Mouse (Mus musculus) granulocyte monocyte progenitor cell, adult 5-6 weeks (primary cell): ENCODE results near the gene Ccdc136. TPM values are rescaled to one million over a fixed set of nuclear protein-coding genes. Genes with fewer than 3 reads are reported as not detected.

Experiments
- ATAC-seq: replicated peaks from 2 replicates; pipeline ENCODE4 v1.8.0; 2016; ENCODE audit warnings: mild to moderate bottlenecking, moderate TSS enrichment, inconsistent platforms; ENCODE audit not compliant: poor library complexity, severe bottlenecking
- total RNA-seq, 2 experiments: library from RNA; stranded (forward) in 1 of 2; stranded (reverse) in 1 of 2; fragments of 200-712, 200-1000 nt in 1 of 2; fragments of >200 nt in 1 of 2; fragmentation: Nextera tagmentation in 1 of 2; gene quantifications; 2 replicates each; pipeline ENCODE4 v1.2.3; 2014 to 2017

Ccdc136 gene
- total RNA-seq, 2 experiments from 2014 or later = not detected

DNA sequence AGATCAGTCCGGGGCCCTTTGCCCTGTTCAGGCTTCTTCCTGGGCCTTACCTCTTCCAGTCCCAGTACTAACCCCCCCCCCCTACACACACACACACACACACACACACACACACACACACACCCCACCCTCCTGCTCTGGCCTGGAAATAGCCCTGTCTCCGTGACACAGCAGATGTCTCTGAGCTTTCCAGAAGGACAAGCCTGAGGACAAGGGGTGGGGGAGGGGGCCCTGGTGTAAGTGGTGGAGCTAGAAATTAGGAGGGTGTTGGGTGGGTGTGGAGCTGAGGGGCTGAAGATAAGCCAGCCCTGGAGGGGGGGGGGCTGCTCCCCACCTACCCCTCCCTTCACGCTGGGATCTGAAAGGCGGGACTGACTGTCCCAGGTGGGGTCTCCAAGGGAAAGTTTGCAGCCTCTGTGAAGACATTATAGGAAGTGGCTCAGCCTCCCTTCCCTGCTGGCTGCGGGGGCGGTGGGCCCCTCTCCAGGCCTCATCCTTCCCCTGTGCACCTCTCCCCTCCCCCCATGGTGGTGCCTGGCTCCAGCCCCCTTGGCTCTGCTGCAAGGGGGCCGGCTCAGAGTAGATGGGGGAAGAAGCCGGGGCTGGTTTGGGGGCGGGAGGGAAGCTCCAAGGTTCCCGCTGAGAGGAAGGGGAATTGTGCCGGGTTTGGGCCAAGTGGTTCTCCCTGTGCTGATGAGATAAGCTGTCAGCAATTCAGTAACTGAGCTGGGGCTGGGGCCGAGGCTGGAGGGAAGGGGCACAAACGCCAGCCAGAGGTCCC is 39.0 kb downstream of the Ccdc136 start:
- no peak for ATAC-seq

DNA sequence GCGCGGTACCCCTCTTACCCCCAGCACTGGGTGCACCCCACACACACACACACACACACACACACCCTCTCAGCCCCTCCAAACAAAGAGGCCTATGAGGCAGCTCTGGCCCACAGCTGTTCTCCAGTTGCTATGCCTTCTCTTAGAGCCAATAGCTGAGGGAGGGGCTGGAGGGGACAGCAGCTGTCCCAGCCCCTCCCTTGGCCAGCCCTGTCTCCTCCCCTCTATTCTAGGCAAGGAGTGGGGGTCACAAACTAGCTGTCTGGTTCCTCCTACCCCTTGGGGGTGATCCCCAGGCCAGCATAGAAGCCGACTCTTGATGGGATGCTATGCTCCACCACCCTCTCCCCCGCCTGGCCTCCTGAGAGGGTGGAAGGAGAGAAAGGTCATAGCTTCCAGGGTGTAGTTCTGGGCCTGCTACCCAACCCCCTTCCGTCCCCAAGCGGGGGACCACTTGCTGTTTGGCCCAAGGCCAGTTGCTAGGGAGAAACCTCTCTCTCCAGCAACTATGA is 39.9 kb downstream of the Ccdc136 start:
- ATAC-seq = no peak

DNA sequence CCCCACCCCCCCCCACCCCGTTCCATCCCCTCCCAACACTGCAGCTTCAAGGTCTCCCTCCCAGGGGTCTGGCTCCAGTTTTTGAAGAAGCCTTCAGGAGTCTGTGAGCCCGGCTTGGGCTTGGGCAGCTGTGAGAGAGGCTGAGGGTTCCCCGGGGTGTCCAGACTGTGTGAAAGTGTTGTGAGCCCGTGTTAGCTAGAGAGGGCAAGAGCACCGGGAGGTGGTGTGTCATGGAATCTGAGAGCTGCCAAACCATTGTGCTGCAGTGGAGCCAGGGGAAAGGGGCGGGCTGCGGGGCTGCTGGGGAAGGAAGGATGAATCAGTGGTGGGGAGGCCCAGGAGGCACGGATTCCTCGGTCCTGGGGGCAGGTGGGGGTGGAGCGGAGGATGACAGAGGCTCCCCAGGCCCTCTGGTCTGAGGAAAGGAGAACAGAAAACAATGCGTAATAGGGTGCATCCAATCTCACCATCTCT is 40.4 kb downstream of the Ccdc136 start:
- ATAC-seq = peak; percentile 43

DNA sequence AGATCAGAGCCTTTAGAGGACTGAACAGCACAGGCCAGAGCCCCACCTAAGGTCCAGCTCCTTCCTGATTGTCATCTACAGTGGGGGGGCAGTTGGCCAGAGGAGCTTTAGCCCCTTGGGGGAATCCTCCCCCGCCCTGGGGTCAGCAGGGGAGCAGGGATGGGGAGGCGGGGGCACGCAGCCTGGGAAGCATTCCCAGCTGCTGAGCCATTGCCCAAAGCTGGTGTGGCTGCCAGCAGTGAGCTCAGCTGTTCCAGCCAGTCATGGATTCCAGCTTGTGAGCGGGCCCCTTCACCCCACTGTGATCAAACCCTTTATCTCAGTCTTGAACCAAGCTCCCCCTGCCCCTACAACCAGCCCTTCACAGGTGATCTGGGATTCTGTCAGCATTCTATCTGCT is 43.1 kb downstream of the Ccdc136 start:
- no peak for ATAC-seq

DNA sequence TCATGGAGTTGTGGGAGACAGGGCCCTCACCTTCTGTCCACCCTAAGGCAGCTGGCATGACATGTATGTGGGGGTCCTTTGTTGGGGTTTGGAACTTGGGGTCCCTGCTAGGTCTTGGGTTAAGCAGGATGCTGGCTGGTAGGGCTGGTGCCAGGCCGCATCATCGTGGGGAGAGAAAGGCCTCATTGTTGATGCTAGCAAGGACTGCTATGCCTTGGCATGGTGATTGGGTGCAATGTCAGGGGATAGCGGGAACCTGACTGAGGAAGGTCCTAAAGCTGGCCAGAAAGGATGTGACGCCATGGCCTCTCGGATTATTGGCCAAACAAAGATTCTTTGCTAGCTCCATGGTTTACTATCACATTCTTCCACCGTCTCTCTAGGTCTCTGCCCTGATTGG is 43.7 kb downstream of the Ccdc136 start:
- ATAC-seq = no peak

DNA sequence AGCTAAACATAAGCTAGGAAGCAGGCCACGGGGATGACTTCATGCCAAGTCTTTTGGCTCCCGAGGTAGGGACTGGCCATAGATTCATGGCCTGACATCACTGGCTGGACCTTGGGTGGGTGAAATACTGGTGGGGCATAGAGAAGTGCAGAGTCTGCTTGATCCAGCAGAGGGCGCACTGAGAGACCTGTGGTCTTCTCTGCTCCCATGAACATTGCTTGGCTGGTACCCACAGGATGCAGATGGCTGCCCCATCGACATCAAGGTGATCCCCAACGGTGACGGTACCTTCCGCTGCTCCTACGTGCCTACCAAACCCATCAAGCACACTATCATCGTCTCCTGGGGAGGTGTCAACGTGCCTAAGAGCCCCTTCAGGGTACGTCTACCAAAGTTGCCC is 48.7 kb downstream of the Ccdc136 start:
- peak; percentile 68 for ATAC-seq

DNA sequence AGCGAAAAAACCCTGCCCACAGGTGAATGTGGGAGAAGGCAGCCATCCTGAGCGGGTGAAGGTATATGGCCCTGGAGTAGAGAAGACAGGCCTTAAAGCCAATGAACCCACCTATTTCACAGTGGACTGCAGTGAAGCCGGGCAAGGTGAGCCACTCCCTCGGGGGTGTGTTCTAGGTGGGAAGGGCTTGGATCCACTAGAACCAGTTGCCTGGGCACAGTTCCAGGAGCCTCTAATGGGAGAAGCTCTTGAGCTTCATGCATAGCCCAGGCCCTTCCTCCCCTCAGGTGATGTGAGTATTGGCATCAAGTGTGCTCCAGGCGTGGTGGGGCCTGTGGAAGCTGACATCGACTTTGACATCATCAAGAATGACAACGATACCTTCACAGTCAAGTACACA is 49.2 kb downstream of the Ccdc136 start:
- no peak for ATAC-seq

DNA sequence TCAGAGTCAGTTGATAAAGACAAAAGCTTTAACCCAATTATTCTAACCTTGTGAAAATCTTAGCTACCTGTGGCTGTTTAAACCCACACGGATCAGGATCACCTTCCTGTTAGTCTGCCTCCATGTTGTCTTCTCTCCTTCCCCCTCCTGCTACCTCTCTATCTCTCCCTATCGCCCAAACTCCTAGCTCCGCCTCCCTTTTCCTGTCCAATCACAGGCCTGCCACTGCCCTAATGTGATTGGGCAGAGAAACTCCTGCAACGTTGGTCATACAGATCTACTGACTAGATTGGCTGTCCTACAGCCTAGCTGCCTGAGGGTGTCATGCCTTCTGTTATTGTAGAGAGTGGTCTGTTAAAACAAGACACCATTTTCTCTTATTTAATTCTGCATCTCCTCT is 53.7 kb downstream of the Ccdc136 start:
- no peak for ATAC-seq

DNA sequence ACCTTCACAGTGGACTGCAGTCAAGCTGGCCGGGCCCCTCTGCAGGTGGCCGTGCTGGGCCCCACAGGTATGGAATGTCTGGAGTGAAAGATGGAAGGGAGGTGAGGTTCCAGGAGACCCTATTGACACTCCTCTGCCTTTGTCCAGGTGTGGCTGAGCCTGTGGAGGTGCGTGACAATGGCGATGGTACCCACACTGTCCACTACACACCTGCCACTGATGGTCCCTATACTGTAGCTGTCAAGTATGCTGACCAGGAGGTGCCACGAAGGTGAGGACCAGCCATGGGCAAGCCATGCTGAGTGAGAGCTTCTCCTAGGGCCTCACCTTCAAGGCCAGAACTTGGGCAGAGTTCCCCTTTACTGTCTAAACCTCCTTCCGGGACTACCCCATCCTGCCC is 54.6 kb downstream of the Ccdc136 start:
- ATAC-seq = no peak

DNA sequence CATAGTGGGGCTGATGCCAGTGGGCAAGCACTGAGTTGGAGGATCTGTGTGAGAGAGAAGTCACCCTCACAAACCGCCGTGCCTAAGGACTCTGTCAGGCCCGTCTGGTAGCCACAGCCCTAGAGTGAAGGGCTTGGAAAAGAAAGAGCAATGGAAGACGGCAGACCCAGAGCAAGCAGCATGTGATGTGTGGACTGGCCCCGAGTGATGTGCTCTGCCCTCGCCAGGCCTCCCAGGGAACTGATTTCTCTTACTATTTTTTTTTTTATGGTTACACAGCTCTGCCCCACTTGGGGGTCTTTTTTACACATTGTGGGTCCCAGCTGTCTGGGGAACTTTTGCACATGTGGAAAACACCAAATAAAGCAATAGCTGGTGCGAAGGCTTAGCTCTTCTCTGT is 65.4 kb downstream of the Ccdc136 start:
- no peak for ATAC-seq

DNA sequence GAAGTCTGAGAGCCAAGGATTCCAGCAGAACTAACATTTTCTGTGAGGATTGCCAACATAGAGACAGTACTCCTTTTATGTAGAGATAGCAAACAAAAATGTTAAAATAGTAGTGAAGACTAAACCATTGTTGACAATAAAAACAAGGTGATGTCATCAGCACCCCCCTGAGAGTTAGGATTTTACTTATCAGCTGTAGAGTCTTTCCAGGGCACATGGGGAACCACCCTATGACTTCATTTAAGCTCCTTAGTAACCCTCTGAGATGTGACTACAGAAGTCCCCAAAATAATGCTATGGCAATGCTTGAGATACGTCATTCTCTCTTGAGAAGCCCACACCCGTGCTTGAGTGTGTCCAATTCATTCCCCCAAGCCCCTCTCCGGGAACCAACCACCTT is 67.3 kb downstream of the Ccdc136 start:
- no peak for ATAC-seq

DNA sequence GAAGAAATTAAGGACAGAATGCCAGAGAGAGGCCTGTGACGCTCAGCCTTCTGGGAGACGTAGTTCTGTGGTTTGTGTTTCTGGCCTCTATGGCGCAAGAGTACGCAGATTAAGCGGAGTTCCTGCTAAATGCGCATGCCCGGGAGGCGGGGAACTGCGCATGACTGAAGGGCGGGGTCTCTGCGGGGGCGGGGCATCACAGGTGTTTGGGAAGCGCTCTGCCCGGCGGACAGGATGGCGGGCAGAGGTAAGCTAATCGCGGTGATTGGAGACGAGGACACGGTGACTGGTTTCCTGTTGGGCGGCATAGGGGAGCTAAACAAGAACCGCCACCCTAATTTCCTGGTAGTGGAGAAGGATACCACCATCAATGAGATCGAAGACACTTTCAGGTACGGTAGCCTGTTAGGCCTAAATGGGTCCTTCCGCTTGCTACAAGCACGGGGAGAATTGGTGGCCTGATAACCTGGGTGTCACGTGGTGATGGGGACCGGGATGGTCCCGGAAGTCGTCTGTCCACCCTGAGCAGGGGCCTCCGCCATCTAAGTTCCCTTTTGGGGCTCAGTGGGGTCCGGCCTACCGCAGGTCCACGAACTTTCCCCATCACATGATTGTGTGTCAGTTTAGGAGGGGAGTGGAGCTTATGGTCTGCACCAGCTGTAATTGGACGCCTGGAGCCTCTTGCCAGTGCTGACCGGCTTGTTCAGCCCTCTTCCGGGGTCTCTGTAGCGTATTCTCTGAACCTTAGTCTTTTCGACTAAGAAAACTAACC is 71.7 kb downstream of the Ccdc136 start, which contains the start of gene Atp6v1f:
Atp6v1f (plus strand) TSS at position 136 of the 772 bp plus-strand sequence.
- ATAC-seq = peak; percentile 87

DNA sequence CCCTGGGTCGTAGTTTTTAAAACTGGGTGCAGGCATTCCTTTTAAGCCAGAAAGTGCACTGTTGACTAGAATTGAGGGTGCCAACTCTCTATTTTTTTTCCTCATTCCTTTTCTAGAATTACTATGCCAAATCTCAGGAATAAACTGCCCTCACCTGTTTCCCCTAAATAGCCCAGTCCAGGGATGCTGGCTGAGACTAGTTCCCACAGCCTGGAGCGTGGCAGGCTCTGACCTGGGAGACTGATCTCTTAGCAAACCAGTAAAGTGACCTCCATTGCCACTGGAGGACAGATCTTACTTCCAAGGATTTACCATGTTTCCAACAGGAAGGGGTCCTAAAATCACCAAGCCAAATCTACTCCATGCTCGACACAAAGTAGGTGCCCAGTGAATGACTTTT is 72.7 kb downstream of the Ccdc136 start:
- no peak for ATAC-seq

DNA sequence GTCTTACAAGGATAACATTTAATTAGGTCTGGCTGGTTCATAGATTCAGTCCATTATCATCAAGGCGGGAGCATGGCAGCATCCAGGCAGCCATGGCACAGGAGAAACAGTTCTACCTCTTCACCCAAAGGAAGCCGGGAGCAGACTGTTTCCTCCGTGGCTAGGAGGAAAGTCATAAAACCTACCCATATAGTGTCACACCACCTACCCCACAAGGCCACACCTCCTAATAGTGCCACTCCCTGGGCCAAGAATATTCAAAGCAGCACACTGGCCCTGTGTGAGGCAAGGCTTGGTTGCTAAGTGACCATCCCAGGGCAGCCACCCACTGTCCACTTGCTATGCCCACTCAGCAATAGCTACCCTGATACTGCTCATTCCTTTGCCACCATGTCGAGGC is 75.0 kb downstream of the Ccdc136 start, which contains the start of gene Atp6v1fnb:
Atp6v1fnb (plus strand) TSS at position 301 of the 400 bp plus-strand sequence.
- no peak for ATAC-seq

DNA sequence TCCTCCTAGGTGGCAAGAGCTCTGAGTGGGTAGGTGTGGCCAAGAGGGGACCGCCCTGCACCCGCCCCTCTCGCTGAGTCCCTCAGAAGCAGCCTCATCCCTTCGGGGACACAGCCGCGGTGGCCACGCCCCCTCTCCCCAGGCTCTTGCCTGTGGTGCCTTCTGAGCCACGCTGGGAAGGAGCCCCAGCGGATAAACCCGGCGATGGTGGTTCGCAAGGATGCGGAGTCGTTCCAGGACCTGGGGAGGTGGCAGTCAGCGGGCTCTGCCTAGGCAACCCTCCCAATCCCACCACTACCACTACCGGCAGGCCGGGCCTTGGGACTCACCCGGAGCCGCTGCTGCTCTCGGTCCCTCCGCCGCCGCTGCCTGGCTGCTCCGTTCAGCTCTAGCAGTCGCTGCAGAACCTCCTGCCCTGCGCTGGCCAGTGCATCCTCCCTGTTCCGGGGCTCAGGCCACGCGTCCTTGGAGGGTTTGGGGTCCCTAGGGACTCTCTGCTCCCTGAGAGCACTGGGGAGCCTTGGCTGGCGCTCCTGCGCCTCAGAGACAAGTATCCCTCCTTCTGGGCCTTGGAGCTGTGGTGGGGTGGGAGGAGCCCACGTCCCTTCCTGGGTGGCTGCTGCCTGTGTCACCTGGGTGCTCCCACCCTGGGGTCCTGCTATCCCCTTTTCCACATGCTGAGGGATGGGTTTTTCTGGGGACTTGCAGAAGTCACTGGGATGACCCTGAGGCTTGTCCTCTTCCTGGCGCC is 78.0 kb downstream of the Ccdc136 start:
- peak; percentile 98 for ATAC-seq

DNA sequence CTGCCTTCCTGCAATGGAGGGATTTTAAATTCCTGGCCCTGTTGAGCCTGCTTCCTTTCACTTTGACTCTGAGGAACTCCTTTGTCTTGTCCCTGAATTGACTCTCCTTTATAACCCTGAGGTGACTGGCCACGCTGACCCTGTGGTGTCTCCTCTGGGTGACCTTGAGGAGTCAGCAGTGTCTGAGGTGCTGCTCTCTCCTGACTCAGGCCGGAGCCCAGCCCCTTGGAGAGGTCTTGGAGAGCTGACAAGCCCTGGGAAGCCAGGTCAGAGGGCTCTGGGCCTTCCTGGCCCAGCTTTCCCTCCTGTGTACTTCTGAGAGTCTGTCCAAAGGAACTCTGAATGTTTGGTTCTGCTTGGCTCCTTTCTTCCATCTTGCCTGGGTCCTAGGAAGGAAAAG is 78.6 kb downstream of the Ccdc136 start:
- no peak for ATAC-seq

Other genes with a start within 250 kb of the Ccdc136 start
- gene Rbm28, start 231.3 kb upstream of the Ccdc136 start, total RNA-seq (2014; fragmentation: Nextera tagmentation) = 47.7 and 84.2 TPM in 2 replicates
- gene Rbm28, start 231.3 kb upstream of the Ccdc136 start, total RNA-seq (2017) = 58.5 and 59.9 TPM in 2 replicates
- gene Prrt4, start 216.7 kb upstream of the Ccdc136 start, total RNA-seq (2014; fragmentation: Nextera tagmentation) = not detected in 2 replicates
- not detected in 2 replicates for gene Prrt4, start 216.7 kb upstream of the Ccdc136 start, total RNA-seq (2017)
- 109 and 124 TPM in 2 replicates for gene Impdh1, start 179.9 kb upstream of the Ccdc136 start, total RNA-seq (2014; fragmentation: Nextera tagmentation)
- 110 and 120 TPM in 2 replicates for gene Impdh1, start 179.9 kb upstream of the Ccdc136 start, total RNA-seq (2017)
- 14.0 and 15.5 TPM in 2 replicates for gene Hilpda, start 123.8 kb upstream of the Ccdc136 start, total RNA-seq (2014; fragmentation: Nextera tagmentation)
- gene Hilpda, start 123.8 kb upstream of the Ccdc136 start, total RNA-seq (2017) = 9.7 and 17.7 TPM in 2 replicates
- gene Fam71f2, start 116.7 kb upstream of the Ccdc136 start, total RNA-seq (2014; fragmentation: Nextera tagmentation) = not detected in 2 replicates
- 0.88 TPM in 1 of 2 replicates, not detected in the other for gene Fam71f2, start 116.7 kb upstream of the Ccdc136 start, total RNA-seq (2017)
- not detected in 2 replicates for gene Fam71f1, start 77.2 kb upstream of the Ccdc136 start, total RNA-seq (2014; fragmentation: Nextera tagmentation)
- not detected in 2 replicates for gene Fam71f1, start 77.2 kb upstream of the Ccdc136 start, total RNA-seq (2017)
- 72.1 and 86.1 TPM in 2 replicates for gene Calu, start 48.2 kb upstream of the Ccdc136 start, total RNA-seq (2014; fragmentation: Nextera tagmentation)
- 228 and 237 TPM in 2 replicates for gene Calu, start 48.2 kb upstream of the Ccdc136 start, total RNA-seq (2017)
- gene Opn1sw, start 7.8 kb upstream of the Ccdc136 start, total RNA-seq (2014; fragmentation: Nextera tagmentation) = not detected in 2 replicates
- not detected in 2 replicates for gene Opn1sw, start 7.8 kb upstream of the Ccdc136 start, total RNA-seq (2017)
- gene Flnc, start 36.9 kb downstream of the Ccdc136 start, total RNA-seq (2014; fragmentation: Nextera tagmentation) = not detected in 2 replicates
- gene Flnc, start 36.9 kb downstream of the Ccdc136 start, total RNA-seq (2017) = not detected in 2 replicates
- gene Atp6v1f, start 71.4 kb downstream of the Ccdc136 start, total RNA-seq (2014; fragmentation: Nextera tagmentation) = 192 and 201 TPM in 2 replicates
- 119 and 143 TPM in 2 replicates for gene Atp6v1f, start 71.4 kb downstream of the Ccdc136 start, total RNA-seq (2017)
- not detected in 2 replicates for gene Atp6v1fnb, start 75.1 kb downstream of the Ccdc136 start, total RNA-seq (2014; fragmentation: Nextera tagmentation)
- 1.4 and 1.5 TPM in 2 replicates for gene Atp6v1fnb, start 75.1 kb downstream of the Ccdc136 start, total RNA-seq (2017)
- not detected in 2 replicates for gene Kcp, start 111.6 kb downstream of the Ccdc136 start, total RNA-seq (2014; fragmentation: Nextera tagmentation)
- 0.15 and 0.22 TPM in 2 replicates for gene Kcp, start 111.6 kb downstream of the Ccdc136 start, total RNA-seq (2017)
- gene Irf5, start 130.3 kb downstream of the Ccdc136 start, total RNA-seq (2014; fragmentation: Nextera tagmentation) = 20.2 and 22.6 TPM in 2 replicates
- gene Irf5, start 130.3 kb downstream of the Ccdc136 start, total RNA-seq (2017) = 13.7 and 19.6 TPM in 2 replicates
- gene Tnpo3, start 213.6 kb downstream of the Ccdc136 start, total RNA-seq (2014; fragmentation: Nextera tagmentation) = 66.4 and 89.6 TPM in 2 replicates
- gene Tnpo3, start 213.6 kb downstream of the Ccdc136 start, total RNA-seq (2017) = 74.5 and 77.2 TPM in 2 replicates